Mouse (Mus musculus) small intestine, adult 2 months (tissue): ENCODE data around the gene Mau2. TPM values are rescaled to one million over a fixed set of nuclear protein-coding genes. Genes with fewer than 3 reads are reported as not detected.

ENCODE experiments used
- H3K27ac ChIP-seq: fragments of 200-500 bp; 2 replicates; pipeline ENCODE4 v1.5.1; 2012; ENCODE audit warnings: low read depth, low read length, control low read depth, inconsistent platforms; ENCODE audit not compliant: insufficient read depth
- H3K27me3 ChIP-seq: fragments of 200-500 bp; 2 replicates; pipeline ENCODE4 v1.6.1; 2012; ENCODE audit warnings: mild to moderate bottlenecking, moderate library complexity, low read length, inconsistent platforms; ENCODE audit not compliant: control insufficient read depth, insufficient read depth
- H3K36me3 ChIP-seq: fragments of 200-500 bp; 2 replicates; pipeline ENCODE4 v1.6.1; 2012; ENCODE audit warnings: mild to moderate bottlenecking, low read length, control low read depth, inconsistent platforms; ENCODE audit not compliant: control insufficient read depth, insufficient read depth
- H3K4me1 ChIP-seq: fragments of 200-500 bp; 2 replicates; pipeline ENCODE4 v1.6.1; 2012; ENCODE audit warnings: low read length, inconsistent platforms, mixed read lengths; ENCODE audit not compliant: control insufficient read depth, insufficient read depth, insufficient read length
- H3K4me3 ChIP-seq: fragments of 200-500 bp; 2 replicates; pipeline ENCODE4 v1.5.1; 2012; ENCODE audit warnings: low read depth, mild to moderate bottlenecking, control low read depth, inconsistent platforms, low read length, moderate library complexity
- CTCF ChIP-seq: fragments of 200-500 bp; IDR thresholded peaks from 2 replicates; pipeline ENCODE4 v1.5.1; 2012; ENCODE audit warnings: low read depth, mild to moderate bottlenecking, control low read depth, inconsistent platforms, low read length, moderate library complexity, mixed read lengths; ENCODE audit not compliant: insufficient replicate concordance, insufficient read length; ENCODE audit errors: extremely low read depth
- POLR2A ChIP-seq: fragments of 200-500 bp; IDR thresholded peaks from 2 replicates; pipeline ENCODE4 v1.6.1; 2012; ENCODE audit warnings: low read depth, mild to moderate bottlenecking, control low read depth, inconsistent platforms, low read length, moderate library complexity
- WGBS: fragments of 180-500 bp; shearing (Covaris S2); methylation state at CpG from one replicate; pipeline ENCODE4 v1.1.7; 2018; 5-methylcytosine and 5-hydroxymethylcytosine counted together
- polyA plus RNA-seq: library from polyadenylated mRNA; depleted of rRNA; stranded (reverse); fragments of >200 nt; gene quantifications from 2 replicates; pipeline ENCODE4 v1.2.3, GENCODE M21; 2012; rRNA removed

Mau2 gene
- polyA plus RNA-seq, 1 experiment, result 107 TPM

- 0 out of 2 replicates have a peak, but pooled peaks cover 1% of the 10 kb centered on the region for H3K36me3 ChIP-seq
- H3K27ac ChIP-seq, result no peak overlapping the region
- WGBS, result 62% methylated on average over 2 of the region's 2 CpGs
- no peak for TF ChIP-seq CTCF
- no peak for TF ChIP-seq POLR2A
- H3K27me3 ChIP-seq, result no peaks in the 10 kb centered on the region
- H3K4me3 ChIP-seq, result no peak overlapping the region
- H3K4me1 ChIP-seq, result peaks cover 38% of the 10 kb centered on the region
Measured at GRCm38 (mm10) chr8:69970880-69971279, 71.7 kb downstream of the Mau2 start.

GRCm38 (mm10) chr8:69967291-69967933 lies 75.1 kb downstream of the Mau2 start:
- Histone ChIP-seq H3K4me3 (no peak overlapping the region), H3K36me3 (0 out of 2 replicates have a peak, but pooled peaks cover 3% of the 10 kb centered on the region), H3K27ac (no peak overlapping the region), H3K4me1 (peaks cover 27% of the 10 kb centered on the region), H3K27me3 (no peaks in the 10 kb centered on the region)
- TF ChIP-seq POLR2A, result no peak
- no peak for TF ChIP-seq CTCF
- WGBS, result 55% methylated on average over 4 of the region's 4 CpGs

Other genes starting within 250 kb of the Mau2 start
- 36.8 and 58.3 TPM in 2 replicates for gene Gmip, start 234.1 kb downstream of the Mau2 start, polyA plus RNA-seq
- 2.0 and 2.2 TPM in 2 replicates for gene Lpar2, start 220.3 kb downstream of the Mau2 start, polyA plus RNA-seq
- gene Pbx4, start 210.2 kb downstream of the Mau2 start, polyA plus RNA-seq, result 2.1 and 9.1 TPM in 2 replicates
- gene Cilp2, start 155.0 kb downstream of the Mau2 start, polyA plus RNA-seq, result 0.03 and 0.20 TPM in 2 replicates
- 0.98 and 1.9 TPM in 2 replicates for gene Tssk6, start 140.6 kb downstream of the Mau2 start, polyA plus RNA-seq
- 88.6 and 149 TPM in 2 replicates for gene Ndufa13, start 140.2 kb downstream of the Mau2 start, polyA plus RNA-seq
- 4.6 and 4.8 TPM in 2 replicates for gene Yjefn3, start 140.0 kb downstream of the Mau2 start, polyA plus RNA-seq
- 46.0 and 101 TPM in 2 replicates for gene Gatad2a, start 46.4 kb downstream of the Mau2 start, polyA plus RNA-seq
- 6.9 and 10.4 TPM in 2 replicates for gene Sugp1, start 79 bp upstream of the Mau2 start, polyA plus RNA-seq
- gene Tm6sf2, start 30.2 kb upstream of the Mau2 start, polyA plus RNA-seq, result 608 and 1,607 TPM in 2 replicates
- gene Hapln4, start 40.7 kb upstream of the Mau2 start, polyA plus RNA-seq, result 0.53 and 2.5 TPM in 2 replicates
- 0.04 TPM in 1 of 2 replicates, not detected in the other for gene Ncan, start 78.1 kb upstream of the Mau2 start, polyA plus RNA-seq
- gene Nr2c2ap, start 88.6 kb upstream of the Mau2 start, polyA plus RNA-seq, result 4.9 and 9.2 TPM in 2 replicates
- 23.9 and 44.9 TPM in 2 replicates for gene Rfxank, start 96.4 kb upstream of the Mau2 start, polyA plus RNA-seq
- 43.3 and 83.7 TPM in 2 replicates for gene Borcs8, start 96.8 kb upstream of the Mau2 start, polyA plus RNA-seq
- 1.6 and 5.3 TPM in 2 replicates for gene Mef2b, start 97.0 kb upstream of the Mau2 start, polyA plus RNA-seq
- 66.9 and 89.5 TPM in 2 replicates for gene Tmem161a, start 129.6 kb upstream of the Mau2 start, polyA plus RNA-seq
- gene Slc25a42, start 169.6 kb upstream of the Mau2 start, polyA plus RNA-seq, result 16.7 and 23.2 TPM in 2 replicates
- gene Sugp2, start 191.5 kb upstream of the Mau2 start, polyA plus RNA-seq, result 8.5 and 23.4 TPM in 2 replicates
- 11.6 and 17.9 TPM in 2 replicates for gene Armc6, start 191.7 kb upstream of the Mau2 start, polyA plus RNA-seq
- gene Homer3, start 240.1 kb upstream of the Mau2 start, polyA plus RNA-seq, result 4.8 and 9.4 TPM in 2 replicates